Mouse (Mus musculus): ENCODE measurements around the gene Igdcc4. TPM values are rescaled to one million over a fixed set of nuclear protein-coding genes. Genes with fewer than 3 reads are reported as not detected.
A peak's percentile ranks its signal among the peaks of the same experiment; 100 is the strongest.

Igdcc4 gene
- polyA plus RNA-seq, 1 experiment from 2014 or later, result 17.3 TPM

DNA sequence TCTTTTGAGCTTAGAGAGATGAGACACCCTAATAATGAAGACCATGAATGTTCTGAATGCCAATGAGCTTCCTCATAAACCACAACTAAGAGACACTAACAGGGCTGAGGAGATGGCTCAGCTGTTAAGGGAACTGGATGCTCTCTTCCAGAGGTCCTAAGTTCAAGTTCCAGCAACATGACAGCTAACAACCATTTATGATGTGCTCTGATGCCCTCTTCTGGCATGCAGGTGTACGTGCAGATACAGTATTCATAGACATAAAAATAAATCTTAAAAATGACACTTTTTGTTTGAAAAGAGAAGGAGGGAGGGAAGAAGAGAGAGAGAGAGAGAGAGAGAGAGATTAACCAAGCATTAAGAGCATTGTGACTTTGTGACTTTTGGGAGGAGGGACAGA lies 63.6 kb downstream of the Igdcc4 start:
- Histone ChIP-seq H3K9ac (no peak overlapping the region), H3K4me1 (replicated peaks) (peaks cover 25% of the 10 kb centered on the region), H3K4me2 (no peak overlapping the region), H3K27ac (replicated peaks) (no peak overlapping the region), H3K27me3 (no peaks in the 10 kb centered on the region), H3K9me3 (no peaks in the 10 kb centered on the region), H3K36me3 (no peaks in the 10 kb centered on the region), H3K4me3 (no peak overlapping the region)
- WGBS, result 30% methylated on average over 1 of the region's 1 CpGs
- no peak for ATAC-seq (ENCODE audit: low FRiP score, low read depth)

DNA sequence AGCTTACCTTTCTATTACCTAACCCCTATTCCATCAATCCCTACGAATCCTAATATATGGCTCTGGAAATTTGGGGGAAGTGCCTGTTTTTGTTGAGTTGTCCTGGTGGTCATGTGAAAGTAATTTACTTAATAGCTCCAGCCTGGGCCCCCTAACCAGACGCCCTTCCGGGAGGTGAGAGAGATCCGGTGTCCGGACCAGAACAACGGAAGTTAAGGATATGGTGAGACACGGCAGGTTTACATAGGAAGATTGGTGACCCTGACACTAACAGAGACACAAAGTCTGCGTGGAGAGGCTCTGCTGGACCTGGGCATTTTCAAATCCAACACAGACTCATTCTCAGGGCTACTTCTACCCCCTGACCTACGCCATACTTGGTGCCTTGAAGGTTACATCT lies 65.1 kb downstream of the Igdcc4 start:
- Histone ChIP-seq H3K27ac (replicated peaks) (no peak overlapping the region), H3K9me3 (no peaks in the 10 kb centered on the region), H3K27me3 (no peaks in the 10 kb centered on the region), H3K4me1 (replicated peaks) (peaks cover 19% of the 10 kb centered on the region), H3K36me3 (no peaks in the 10 kb centered on the region), H3K4me3 (no peak overlapping the region), H3K9ac (no peak overlapping the region), H3K4me2 (no peak overlapping the region)
- no peak for ATAC-seq (ENCODE audit: low FRiP score, low read depth)
- 77% methylated on average over 9 of the region's 9 CpGs for WGBS

DNA sequence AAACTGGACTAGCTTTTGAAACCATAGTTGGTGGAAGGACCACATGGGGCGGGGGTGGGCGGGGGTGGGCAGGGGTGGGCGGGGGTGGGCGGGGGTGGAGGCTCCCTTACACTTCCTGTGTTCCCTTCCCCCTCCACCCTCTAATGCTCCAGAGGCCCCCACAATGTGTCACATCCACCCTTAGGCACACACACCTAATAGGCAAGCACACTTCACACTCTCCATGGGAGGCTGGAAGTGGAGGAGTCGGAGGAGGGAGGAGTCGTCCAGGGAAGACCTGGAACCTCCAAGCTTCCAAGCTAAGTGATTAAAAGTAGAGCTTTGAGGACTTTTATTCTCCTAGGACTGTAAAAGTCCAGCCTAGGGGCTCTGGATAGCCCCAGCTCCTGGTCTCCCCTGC lies 67.2 kb downstream of the Igdcc4 start:
- H3K27ac ChIP-seq (replicated peaks), result peak overlapping the region; percentile 53; the same call in 1 of the 2 replicates

DNA sequence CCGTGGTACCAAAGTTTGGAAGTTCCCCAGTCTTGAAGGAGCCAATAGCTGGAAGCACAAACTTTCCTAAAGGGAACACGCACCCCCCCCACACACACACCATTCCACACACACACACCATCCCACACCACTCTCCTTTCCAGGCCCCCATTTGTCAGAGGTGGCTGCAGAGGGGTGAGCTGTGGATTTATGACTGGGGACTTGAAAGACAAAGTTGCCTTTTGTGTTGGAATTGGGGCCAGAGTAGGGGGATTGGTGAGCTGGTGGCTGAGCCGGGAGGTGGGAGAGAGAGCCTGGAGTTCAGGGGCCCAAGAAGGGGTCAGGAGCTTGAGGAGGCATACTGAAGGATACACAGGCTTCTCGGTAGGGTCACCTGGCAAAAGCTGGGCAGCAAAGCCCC lies 67.7 kb downstream of the Igdcc4 start:
- WGBS, result 41% methylated on average over 4 of the region's 4 CpGs
- no peak overlapping the region for H3K9ac ChIP-seq
- ATAC-seq (ENCODE audit: low FRiP score, low read depth), result no peak
- H3K36me3 ChIP-seq, result no peaks in the 10 kb centered on the region
- H3K4me1 ChIP-seq (replicated peaks), result no peaks in the 10 kb centered on the region; the same call in 1 of the 2 replicates
- H3K4me2 ChIP-seq, result no peak overlapping the region
- H3K27me3 ChIP-seq, result no peaks in the 10 kb centered on the region
- H3K4me3 ChIP-seq, result no peak overlapping the region
- H3K9me3 ChIP-seq, result no peaks in the 10 kb centered on the region
- peak overlapping the region; percentile 53; the same call in 1 of the 2 replicates for H3K27ac ChIP-seq (replicated peaks)

More for the DNA sequence above, 67.2 kb downstream of the Igdcc4 start:
- H3K36me3 ChIP-seq, result no peaks in the 10 kb centered on the region
- no peaks in the 10 kb centered on the region for H3K27me3 ChIP-seq
- H3K9ac ChIP-seq, result no peak overlapping the region
- no peak overlapping the region for H3K4me2 ChIP-seq
- H3K4me3 ChIP-seq, result no peak overlapping the region
- H3K9me3 ChIP-seq, result no peaks in the 10 kb centered on the region
- H3K4me1 ChIP-seq (replicated peaks), result peaks cover under 1% of the 10 kb centered on the region; the same call in 1 of the 2 replicates
- ATAC-seq (ENCODE audit: low FRiP score, low read depth), result no peak
- WGBS, result 57% methylated on average over 6 of the region's 6 CpGs

DNA sequence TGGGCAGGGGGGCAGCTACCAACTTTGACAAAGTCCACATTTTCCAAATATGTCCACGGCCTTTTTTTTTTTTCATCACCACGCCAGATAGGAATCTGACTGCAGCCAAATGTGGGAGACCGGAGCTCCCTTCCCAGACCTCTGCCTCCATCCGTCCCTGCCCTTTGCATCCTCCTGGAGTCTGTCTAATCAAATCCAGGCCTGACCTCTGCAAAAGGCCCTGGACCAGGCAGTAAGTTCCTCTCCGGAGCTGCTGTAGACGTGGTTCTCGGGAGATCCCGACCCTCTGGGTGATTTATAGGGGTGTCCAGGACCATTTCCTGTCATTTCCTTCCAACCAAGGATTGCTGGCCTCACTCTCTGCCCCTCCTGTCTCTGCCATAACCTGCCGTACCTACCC lies 71.4 kb downstream of the Igdcc4 start:
- Histone ChIP-seq H3K4me3 (no peak overlapping the region), H3K36me3 (no peaks in the 10 kb centered on the region), H3K27ac (replicated peaks) (no peak overlapping the region), H3K4me1 (replicated peaks) (peaks cover 28% of the 10 kb centered on the region), H3K4me2 (no peak overlapping the region), H3K27me3 (no peaks in the 10 kb centered on the region), H3K9me3 (no peaks in the 10 kb centered on the region), H3K9ac (no peak overlapping the region)
- no peak for ATAC-seq (ENCODE audit: low FRiP score, low read depth)
- WGBS, result 75% methylated on average over 9 of the region's 9 CpGs

DNA sequence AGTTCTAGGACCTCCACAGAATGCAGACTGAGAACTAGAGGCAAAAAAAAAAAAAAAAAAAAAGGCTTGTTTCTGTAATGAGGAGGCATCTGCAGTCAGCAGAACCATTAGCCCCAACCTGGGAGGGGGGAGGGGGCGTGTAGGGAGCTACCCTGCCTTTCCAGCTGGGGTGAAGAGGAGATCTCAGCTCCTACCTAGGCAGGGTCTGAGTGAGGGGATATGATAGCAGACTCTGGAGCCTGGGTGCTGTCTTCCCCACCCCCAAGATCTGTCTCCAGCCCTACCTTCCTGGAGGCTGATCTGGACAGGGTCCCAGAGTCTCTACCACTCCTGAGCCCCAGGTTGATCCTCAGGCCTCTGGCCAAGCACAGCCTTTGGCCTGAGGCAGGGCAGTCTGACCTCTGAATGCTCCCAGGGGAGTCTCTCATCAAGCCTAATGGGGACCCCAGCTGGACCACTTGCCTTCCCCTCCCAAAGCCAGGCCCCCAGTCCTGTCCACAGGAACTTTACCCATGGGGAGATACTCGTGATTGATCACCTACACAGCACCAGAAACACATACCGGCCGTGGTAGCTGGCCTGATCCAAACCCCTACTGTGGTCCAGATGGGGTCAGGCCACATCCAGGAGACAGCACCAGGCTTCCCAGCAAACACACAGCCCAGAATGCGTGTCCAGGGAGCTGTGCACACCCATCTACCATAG lies 74.1 kb downstream of the Igdcc4 start:
- peaks cover 55% of the 10 kb centered on the region for H3K4me1 ChIP-seq (replicated peaks)
- H3K27me3 ChIP-seq, result no peaks in the 10 kb centered on the region
- no peak overlapping the region for H3K9ac ChIP-seq
- H3K4me3 ChIP-seq, result no peak overlapping the region
- peak overlapping the region; percentile 71 for H3K27ac ChIP-seq (replicated peaks)
- H3K4me2 ChIP-seq, result no peak overlapping the region
- ATAC-seq (ENCODE audit: low FRiP score, low read depth), result peak; percentile 24; the same call in 1 of the 2 replicates
- no peaks in the 10 kb centered on the region for H3K36me3 ChIP-seq
- no peaks in the 10 kb centered on the region for H3K9me3 ChIP-seq
- 10% methylated on average over 5 of the region's 5 CpGs for WGBS

DNA sequence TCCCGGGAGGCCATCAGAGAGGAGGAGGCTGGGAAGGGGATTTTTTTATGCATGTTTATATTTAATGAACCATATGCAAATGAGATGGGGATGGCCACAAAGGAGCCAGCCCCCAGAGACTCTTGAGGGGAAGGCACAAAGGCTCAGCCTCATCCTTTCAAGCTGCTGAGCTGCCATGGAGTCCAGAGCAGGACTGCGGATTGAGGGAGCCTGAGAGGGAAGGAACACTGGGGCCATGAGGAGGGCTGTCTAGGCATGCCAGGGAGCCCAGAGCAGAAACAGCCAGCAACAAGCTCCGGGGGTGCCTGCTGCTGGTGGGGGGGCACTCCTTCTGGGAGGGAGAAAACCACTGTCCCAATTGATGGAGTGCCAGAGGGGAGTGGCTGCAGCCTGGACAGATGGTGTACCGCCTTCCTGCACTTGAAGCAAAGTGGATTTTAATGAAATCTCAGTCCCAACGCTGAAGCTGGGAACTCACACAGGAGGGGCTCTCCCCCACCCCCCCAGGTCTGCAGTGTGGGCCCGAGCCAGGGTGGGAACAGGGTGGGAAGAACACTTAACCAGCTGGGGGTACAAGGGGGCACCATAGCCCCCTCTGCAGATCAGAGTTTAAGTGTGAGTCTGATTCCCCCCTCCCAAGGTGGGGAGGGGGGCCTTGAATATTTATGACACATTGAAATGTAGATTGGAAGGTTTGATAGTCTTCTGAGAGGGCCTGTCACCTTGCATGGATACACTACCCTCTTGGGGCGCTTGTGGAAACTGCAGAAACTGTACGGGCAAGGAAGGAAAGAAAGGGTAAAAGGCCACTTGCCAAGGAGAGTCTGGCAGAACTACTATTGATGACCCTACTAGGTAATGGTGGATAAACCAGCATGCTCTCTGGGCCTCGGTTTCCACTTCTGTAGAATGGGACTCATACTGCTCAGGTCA lies 74.9 kb downstream of the Igdcc4 start:
- H3K4me2 ChIP-seq, result no peak overlapping the region
- peak overlapping the region; percentile 71 for H3K27ac ChIP-seq (replicated peaks)
- H3K4me1 ChIP-seq (replicated peaks), result peaks cover 63% of the 10 kb centered on the region
- no peaks in the 10 kb centered on the region for H3K9me3 ChIP-seq
- ATAC-seq (ENCODE audit: low FRiP score, low read depth), result peak; percentile 55
- no peaks in the 10 kb centered on the region for H3K36me3 ChIP-seq
- WGBS, result 14% methylated on average over 9 of the region's 9 CpGs
- H3K4me3 ChIP-seq, result no peak overlapping the region
- H3K9ac ChIP-seq, result no peak overlapping the region
- H3K27me3 ChIP-seq, result no peaks in the 10 kb centered on the region

DNA sequence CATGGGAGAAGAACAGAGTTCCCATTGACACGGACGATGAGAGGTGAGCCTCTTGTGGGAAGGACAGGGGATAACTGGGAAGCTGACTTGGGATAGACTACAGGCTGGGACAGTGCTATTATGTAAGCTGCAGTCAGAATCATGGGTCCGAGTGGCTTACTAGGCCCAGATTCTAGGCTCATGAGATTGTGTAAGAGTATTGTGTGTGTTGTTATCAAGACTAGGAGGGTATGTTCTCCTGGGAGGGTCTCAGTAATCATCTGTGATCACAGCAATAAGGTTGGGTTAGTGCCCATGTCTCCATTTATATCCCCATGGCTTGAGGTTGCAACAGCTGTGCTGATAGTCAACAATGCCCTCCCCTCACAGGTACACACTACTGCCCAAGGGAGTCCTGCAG lies 76.2 kb downstream of the Igdcc4 start:
- Histone ChIP-seq H3K4me1 (replicated peaks) (peaks cover 66% of the 10 kb centered on the region), H3K9me3 (no peaks in the 10 kb centered on the region), H3K36me3 (peaks cover 6% of the 10 kb centered on the region; the same call in 1 of the 2 replicates), H3K4me2 (no peak overlapping the region), H3K4me3 (no peak overlapping the region), H3K27ac (replicated peaks) (peak overlapping the region; percentile 48; the same call in 1 of the 2 replicates), H3K9ac (no peak overlapping the region), H3K27me3 (no peaks in the 10 kb centered on the region)
- 51% methylated on average over 3 of the region's 3 CpGs for WGBS
- no peak for ATAC-seq (ENCODE audit: low FRiP score, low read depth)

DNA sequence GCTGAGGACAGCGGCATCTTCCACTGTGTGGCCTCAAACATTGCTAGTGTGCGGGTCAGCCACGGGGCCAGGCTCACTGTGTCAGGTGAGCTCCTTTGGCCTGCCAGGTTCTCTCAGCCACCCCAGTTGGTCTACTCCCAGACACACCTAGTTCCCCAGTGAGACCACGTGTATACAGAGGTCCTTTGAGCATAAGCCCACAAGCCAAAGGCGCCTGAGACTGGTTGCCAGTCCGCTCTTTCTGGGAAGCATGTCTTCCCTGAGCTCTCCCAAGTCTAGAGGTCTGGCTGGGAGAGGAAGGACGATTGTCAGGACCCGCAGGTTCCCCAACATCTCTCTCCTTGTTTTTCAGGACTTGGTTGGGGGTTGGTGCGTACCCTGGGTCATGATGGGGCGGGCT lies 76.6 kb downstream of the Igdcc4 start:
- H3K27me3 ChIP-seq, result no peaks in the 10 kb centered on the region
- H3K9me3 ChIP-seq, result no peaks in the 10 kb centered on the region
- H3K4me1 ChIP-seq (replicated peaks), result peaks cover 66% of the 10 kb centered on the region
- no peak overlapping the region for H3K9ac ChIP-seq
- H3K4me3 ChIP-seq, result no peak overlapping the region
- peaks cover 9% of the 10 kb centered on the region; the same call in 1 of the 2 replicates for H3K36me3 ChIP-seq
- H3K4me2 ChIP-seq, result no peak overlapping the region
- no peak for ATAC-seq (ENCODE audit: low FRiP score, low read depth)
- 36% methylated on average over 10 of the region's 10 CpGs for WGBS
- H3K27ac ChIP-seq (replicated peaks), result peak overlapping the region; percentile 48; the same call in 1 of the 2 replicates

DNA sequence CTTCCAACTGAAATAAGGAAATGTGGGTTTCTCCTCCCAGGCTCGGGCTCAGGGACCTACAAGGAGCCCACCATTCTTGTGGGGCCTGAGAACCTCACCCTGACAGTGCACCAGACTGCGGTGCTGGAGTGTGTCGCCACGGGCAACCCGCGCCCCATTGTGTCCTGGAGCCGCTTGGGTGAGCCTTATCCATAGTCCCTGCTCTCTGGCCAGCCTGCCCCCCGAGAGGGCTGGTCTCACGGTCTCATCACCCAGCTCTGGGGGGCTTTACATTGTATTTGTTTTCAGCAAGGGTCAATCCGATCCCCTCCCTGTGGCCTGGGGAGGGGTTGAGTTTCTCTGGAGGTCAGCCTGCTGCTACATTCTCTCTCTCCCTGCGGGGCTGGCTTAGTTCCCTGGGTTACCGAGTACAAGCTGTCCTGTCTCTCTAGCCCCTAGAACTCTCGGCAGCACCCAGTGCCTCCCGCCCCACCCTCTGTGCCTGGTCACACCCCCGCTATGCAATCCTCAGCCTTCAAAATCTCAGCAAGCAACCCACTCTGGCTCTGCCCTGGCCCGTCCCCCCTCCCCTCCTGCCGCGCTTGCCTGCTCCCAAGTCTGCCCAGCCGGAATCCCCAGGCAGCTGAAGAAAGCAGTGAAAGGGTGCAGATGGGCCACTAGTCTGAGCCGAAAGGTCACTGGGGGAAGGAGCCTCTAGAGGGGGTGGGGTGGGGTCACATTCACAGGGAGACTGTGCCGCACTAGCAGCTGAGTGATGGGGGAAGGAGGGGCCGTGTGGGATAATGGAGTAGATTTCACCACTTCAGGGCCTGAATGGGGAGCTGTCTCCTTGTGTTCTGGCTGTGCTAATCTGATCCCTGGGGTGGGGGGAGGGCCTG lies 77.3 kb downstream of the Igdcc4 start:
- Histone ChIP-seq H3K4me3 (no peak overlapping the region), H3K4me1 (replicated peaks) (peaks cover 66% of the 10 kb centered on the region), H3K36me3 (peaks cover 12% of the 10 kb centered on the region; the same call in 1 of the 2 replicates), H3K27ac (replicated peaks) (peak overlapping the region; percentile 48), H3K4me2 (peak overlapping the region; percentile 31), H3K9me3 (no peaks in the 10 kb centered on the region), H3K27me3 (no peaks in the 10 kb centered on the region), H3K9ac (no peak overlapping the region)
- peak; percentile 73 for ATAC-seq (ENCODE audit: low FRiP score, low read depth)
- 10% methylated on average over 22 of the region's 22 CpGs for WGBS

DNA sequence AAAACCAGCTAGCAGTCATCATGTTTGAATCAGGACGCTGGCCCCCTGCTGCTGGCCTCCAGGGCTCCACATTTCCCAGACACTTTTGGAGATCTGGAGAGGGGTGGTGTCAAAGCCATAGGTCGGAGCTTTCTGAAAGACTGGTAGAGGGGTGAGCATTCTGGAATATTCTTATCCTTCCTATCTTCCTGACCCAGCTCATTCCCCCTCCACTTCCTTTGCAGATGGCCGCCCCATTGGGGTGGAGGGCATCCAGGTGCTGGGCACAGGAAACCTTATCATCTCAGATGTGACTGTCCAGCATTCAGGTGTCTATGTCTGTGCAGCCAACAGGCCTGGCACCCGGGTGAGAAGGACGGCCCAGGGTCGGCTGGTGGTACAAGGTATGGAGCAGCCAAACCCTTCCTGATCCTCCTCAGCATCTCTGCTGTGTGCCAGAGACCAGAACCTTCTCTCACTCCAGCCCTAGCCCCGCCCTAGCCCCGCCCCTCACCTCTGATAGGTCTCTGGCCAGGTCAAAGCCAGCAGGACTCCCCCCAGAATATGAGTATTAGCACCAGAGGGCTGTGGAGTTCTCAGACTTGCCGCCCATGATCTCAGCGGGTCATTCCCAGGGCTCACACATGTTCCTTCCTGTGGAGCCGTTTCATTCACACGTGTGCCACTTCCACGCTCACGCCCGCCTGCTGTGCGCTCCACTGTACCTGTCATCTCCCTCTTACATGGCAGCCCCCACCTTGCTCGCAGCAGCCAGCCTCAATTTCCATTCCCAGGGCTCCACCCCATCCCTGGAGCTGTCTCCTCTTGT lies 78.7 kb downstream of the Igdcc4 start:
- Histone ChIP-seq H3K9me3 (no peaks in the 10 kb centered on the region), H3K27ac (replicated peaks) (peak overlapping the region; percentile 48; the same call in 1 of the 2 replicates), H3K4me2 (peak overlapping the region; percentile 31), H3K27me3 (no peaks in the 10 kb centered on the region), H3K36me3 (peaks cover 18% of the 10 kb centered on the region; the same call in 1 of the 2 replicates), H3K4me1 (replicated peaks) (peaks cover 65% of the 10 kb centered on the region), H3K9ac (no peak overlapping the region), H3K4me3 (no peak overlapping the region)
- 21% methylated on average over 17 of the region's 17 CpGs for WGBS
- no peak for ATAC-seq (ENCODE audit: low FRiP score, low read depth)
